Mouse (Mus musculus) skeletal muscle tissue, adult 2 months (tissue): Measurements from ENCODE around the gene Actr1a.

Source experiments
- DNase-seq: peaks from one replicate; pipeline ENCODE4 v3.0.0-alpha.2; 2012; ENCODE audit warnings: low read depth, low spot score

Actr1a gene

GRCm38 (mm10) chr19:46350168-46350932 is 45.2 kb downstream of the Actr1a start, which contains the start of gene 2310034G01Rik:
TSS of gene 2310034G01Rik (minus strand) at chr19:46350302.
- no peak for DNase-seq

- no peak for DNase-seq
These were observed 46.0 kb downstream of the Actr1a start for GRCm38 (mm10) chr19:46349550-46349949.

- peak; percentile 77 for DNase-seq
These were observed 46.6 kb downstream of the Actr1a start for GRCm38 (mm10) chr19:46348761-46349458.

GRCm38 (mm10) chr19:46347936-46348668 is 47.4 kb downstream of the Actr1a start:
- no peak for DNase-seq

- DNase-seq = no peak
These were observed 48.4 kb downstream of the Actr1a start for GRCm38 (mm10) chr19:46347146-46347545.

- DNase-seq = no peak
These were observed 50.7 kb downstream of the Actr1a start for GRCm38 (mm10) chr19:46344710-46345419.

- DNase-seq = peak; percentile 48
These were observed 56.1 kb downstream of the Actr1a start for GRCm38 (mm10) chr19:46339287-46339971.

GRCm38 (mm10) chr19:46338942-46339286 is 56.6 kb downstream of the Actr1a start:
- DNase-seq = no peak

- DNase-seq = peak; percentile 94
These were observed 57.1 kb downstream of the Actr1a start, which contains the start of gene Cuedc2 for GRCm38 (mm10) chr19:46338331-46338936. TSS of gene Cuedc2 (minus strand) at chr19:46338702.

- DNase-seq = no peak
These were observed 57.7 kb downstream of the Actr1a start for GRCm38 (mm10) chr19:46337719-46338330.

- no peak for DNase-seq
These were observed 61.6 kb downstream of the Actr1a start for GRCm38 (mm10) chr19:46333906-46334305.

- DNase-seq = no peak
These were observed 62.7 kb downstream of the Actr1a start for GRCm38 (mm10) chr19:46332721-46333339.

GRCm38 (mm10) chr19:46331936-46332335 is 63.6 kb downstream of the Actr1a start:
- no peak for DNase-seq

- DNase-seq = no peak
These were observed 64.2 kb downstream of the Actr1a start for GRCm38 (mm10) chr19:46331326-46331725.

- no peak for DNase-seq
These were observed 64.9 kb downstream of the Actr1a start for GRCm38 (mm10) chr19:46330696-46331095.

- peak; percentile 41 for DNase-seq
These were observed 65.6 kb downstream of the Actr1a start for GRCm38 (mm10) chr19:46329951-46330350.

- DNase-seq = no peak
These were observed 66.4 kb downstream of the Actr1a start for GRCm38 (mm10) chr19:46329031-46329641.

GRCm38 (mm10) chr19:46328081-46329030 is 67.2 kb downstream of the Actr1a start, which contains the start of gene Fbxl15:
TSS of gene Fbxl15 (plus strand) at chr19:46328184.
- DNase-seq = peak; percentile 98
